Mouse (Mus musculus): ENCODE results near the gene Tcaf1. TPM values are rescaled to one million over a fixed set of nuclear protein-coding genes. Genes with fewer than 3 reads are reported as not detected.

Tcaf1 gene
- total RNA-seq, 2 experiments from 2014 or later: 12.3 to 15.9 TPM

Other genes starting within 250 kb of the Tcaf1 start
- gene Olfr458, start 244.9 kb downstream of the Tcaf1 start, total RNA-seq (2021): not detected
- not detected for gene Olfr457, start 233.8 kb downstream of the Tcaf1 start, total RNA-seq (2021)
- gene Olfr456, start 222.9 kb downstream of the Tcaf1 start, total RNA-seq (2021): not detected
- not detected for gene Olfr455, start 162.5 kb downstream of the Tcaf1 start, total RNA-seq (2021)
- not detected for gene Tcaf3, start 112.4 kb downstream of the Tcaf1 start, total RNA-seq (2021)
- gene Tcaf2, start 64.8 kb downstream of the Tcaf1 start, total RNA-seq (2021): 1 to 10 TPM; 3.3 to 3.6 TPM
- gene Olfr453, start 29.3 kb upstream of the Tcaf1 start, total RNA-seq (2021): not detected
- not detected for gene Olfr38, start 46.3 kb upstream of the Tcaf1 start, total RNA-seq (2021)
- gene Olfr452, start 75.0 kb upstream of the Tcaf1 start, total RNA-seq (2021): not detected
- gene Olfr450, start 101.9 kb upstream of the Tcaf1 start, total RNA-seq (2021): not detected
- gene Olfr449, start 124.3 kb upstream of the Tcaf1 start, total RNA-seq (2021): not detected
- not detected for gene Olfr448, start 180.4 kb upstream of the Tcaf1 start, total RNA-seq (2021)
- not detected for gene Olfr447, start 198.8 kb upstream of the Tcaf1 start, total RNA-seq (2021)
- not detected for gene Olfr446, start 211.3 kb upstream of the Tcaf1 start, total RNA-seq (2021)
- not detected for gene Olfr444, start 239.0 kb upstream of the Tcaf1 start, total RNA-seq (2021)

All from heart, postnatal 25 days (tissue).